Mouse (Mus musculus) urinary bladder, adult 18-20 months (tissue): ENCODE results near the gene Dapk1.
"Not testable (repeated sequence)": the region's sequence is repeated elsewhere in the genome, so short reads cannot be mapped to it uniquely, and the experiment has no call there.

Experiments used
- DNase-seq, 2 experiments: peaks; one replicate each; pipeline ENCODE4 v3.0.0; 2022; ENCODE audit warnings: low spot score in 2 of 2, mixed read lengths in 2 of 2

Gene Dapk1

DNA sequence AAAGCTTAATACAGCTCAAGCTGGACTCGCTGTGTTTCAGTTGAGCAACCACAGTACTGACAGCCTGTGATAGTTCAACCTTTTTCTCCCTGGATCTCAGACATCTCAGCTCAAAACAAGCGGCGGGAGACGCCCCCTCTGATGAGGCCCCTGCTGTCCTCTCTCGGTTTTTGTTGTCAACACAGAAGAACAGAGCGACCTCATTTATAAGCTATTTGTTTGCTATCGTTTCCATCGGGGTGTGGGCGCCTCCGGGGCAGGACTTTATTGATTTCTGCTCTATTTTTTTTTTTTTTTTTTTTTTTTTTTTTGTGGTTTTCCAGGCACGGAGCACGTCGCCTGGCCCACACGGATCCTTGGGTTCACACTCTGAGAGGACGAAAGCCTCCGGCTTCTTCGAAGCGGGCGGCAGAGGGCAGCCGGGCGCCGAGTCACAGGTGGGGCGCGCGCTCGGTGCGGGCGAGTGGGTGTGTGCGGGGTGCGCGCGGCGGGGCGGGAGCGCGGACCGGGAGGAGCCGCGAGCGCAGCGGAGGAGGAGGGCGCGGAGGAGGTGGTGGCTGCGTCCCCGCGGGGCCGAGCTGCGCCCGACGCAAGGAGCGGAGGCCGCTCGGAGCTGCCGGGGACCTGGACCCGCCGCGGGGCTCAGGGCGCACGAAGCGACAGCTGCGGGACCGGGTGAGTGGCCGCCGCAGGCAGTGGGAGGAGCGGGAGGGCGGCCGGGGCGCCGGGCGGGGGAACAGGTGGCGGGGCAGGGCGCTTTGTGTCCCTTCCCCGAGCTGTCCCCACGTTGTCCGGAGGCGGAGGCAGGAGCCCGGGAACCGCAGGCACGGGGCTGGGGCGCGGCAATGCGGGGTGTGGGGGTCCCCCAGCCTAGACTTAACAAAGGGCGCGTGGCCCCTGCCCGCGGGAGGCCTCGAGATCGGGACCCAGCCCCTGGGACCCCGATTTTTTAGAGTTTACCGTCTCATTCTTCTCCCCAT is at the start of gene Dapk1:
Gene Dapk1, plus strand, starts transcription at position 512 of the 980 bp plus-strand sequence.
- DNase-seq: peak; percentile 81 to 84

DNA sequence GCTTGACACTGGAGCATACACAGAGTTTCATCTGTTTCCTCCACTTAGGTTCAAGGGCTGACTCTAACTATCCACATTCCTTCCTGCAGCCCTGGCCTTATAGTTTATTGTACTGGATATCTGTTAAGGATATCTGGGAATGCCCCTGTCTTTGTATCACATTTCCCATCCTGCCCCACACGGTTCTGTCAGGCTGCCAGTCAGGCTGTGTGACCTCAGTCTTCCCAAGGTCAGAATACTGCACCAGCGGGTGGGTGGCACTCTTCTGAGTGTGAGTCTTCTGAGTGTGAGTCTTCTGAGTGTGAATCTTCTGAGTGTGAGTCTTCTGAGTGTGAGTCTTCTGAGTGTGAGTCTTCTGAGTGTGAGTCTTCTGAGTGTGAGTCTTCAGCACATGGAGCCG is 48.4 kb upstream of the Dapk1 start:
- no peak for DNase-seq

DNA sequence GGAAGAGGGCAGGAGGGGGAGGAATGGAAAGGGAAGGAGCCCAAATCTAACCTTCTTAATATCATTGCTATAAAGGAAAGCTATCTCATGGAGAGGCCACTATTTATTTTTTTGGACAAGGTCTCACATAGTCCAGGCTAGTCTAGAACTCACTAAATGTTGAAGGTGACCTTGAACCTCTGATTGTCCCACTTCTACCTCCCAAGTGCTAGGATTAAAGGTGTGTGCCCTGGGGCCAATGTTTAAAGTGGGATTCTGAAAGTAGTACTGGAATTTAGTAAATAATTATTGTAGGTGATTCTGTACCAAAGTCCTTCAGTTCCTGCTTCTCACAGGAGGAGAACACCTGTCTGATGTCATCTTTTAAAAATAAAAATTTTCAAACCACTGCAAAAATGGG is 45.3 kb upstream of the Dapk1 start:
- no peak for DNase-seq

DNA sequence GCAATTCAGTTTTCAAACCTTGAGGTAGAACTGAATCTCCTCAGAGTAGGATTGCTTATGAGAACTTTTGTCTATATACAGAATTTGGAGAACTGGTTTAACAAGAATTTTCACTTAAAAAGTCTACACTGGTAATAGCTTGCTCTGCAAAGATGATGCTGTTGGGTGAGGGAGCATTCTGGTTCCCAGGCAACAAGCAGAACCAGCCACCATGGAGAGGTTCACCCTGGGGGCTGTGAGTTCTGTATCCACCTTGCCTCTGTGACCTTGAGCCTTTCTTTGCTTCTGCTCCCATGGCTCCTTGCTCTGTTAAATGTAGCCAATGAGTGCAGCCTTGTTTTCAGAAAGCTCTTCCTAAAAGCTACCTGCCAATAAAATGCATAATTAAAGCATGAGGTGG is 44.8 kb upstream of the Dapk1 start:
- DNase-seq: no peak

DNA sequence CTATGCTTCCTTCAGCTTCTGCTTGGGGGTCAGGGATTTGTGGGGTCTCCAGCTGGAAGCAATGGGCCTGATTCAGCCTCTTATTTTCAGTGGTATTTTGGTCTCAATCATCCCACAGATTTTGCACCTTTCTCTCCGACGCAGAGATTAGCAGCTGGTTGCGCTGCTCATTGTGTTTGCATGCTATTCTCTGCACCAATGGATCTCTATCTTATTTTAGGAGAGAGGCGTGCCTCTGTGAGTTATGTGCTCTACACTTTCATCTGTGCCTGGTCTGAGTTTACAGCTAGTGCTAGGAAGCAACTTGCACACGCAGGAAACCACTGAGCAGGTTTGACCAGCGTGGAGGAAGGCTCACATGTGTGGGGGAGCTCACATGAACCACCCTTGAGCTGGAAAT is 37.4 kb upstream of the Dapk1 start:
- no peak for DNase-seq

DNA sequence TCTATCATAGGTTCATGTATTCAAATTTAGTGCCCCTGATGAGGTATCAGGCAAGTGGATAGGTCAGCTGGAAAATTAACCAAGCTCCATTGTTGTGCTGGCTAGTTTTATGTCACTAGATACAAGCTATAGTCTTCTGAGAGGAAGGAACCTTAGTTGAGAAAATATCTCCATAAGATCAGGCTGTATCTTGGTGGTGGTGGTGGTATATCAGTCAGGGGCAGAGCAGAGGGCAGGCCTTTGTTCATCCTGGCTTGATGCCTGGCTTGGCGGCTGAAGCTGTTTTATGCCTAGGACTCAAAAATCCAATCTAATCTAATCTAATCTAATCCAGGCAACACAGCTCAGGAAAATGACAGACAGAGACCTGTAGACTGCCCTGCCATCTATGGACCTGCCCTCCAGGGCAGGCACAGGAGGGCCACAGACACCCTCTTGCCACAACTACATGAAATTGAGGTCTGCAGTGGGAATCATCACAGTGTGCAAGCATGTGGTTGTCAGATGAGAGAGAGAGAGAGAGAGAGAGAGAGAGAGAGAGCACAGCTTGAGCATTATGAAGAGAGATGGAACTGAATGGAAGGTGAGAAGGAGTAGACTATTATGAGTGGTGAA is 32.7 kb upstream of the Dapk1 start:
- DNase-seq: no peak

DNA sequence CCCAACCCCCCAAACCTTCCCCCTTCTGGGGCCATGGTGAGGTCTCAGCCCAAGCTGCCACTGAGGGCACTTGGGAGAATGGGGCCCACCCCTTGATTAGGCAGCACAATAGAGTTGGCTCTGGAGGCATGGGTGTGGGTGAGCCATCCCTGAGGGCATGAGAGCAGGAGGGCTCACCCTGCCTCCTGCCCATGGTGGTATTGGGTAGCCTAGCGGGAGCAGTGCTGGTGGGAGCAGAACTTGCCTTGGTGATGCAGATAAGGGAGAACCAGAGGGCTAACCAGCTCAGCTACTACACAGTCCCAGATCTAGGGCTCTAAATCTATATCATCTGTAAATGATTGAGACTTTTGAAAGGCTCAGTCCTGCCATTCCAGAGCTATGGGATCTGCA is 32.2 kb upstream of the Dapk1 start:
- no peak for DNase-seq

DNA sequence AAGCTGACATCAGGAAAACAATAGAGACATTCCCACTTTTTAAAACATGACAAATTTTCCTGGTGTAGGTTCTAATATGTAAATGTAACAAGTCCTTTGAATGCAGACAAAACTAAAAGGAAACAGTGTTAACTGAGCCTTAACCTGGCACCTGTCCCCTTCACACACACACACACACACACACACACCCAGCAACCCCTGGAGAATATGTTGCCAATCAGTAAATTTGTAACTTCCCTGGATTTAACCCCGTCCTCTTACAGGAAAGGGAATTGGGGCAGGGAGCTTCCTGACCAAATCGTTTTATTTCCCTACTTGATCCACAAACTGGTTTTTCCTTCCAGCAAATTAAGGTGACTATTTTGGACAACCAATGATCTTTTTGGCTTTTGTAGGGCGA is 28.2 kb upstream of the Dapk1 start:
- DNase-seq: no peak

DNA sequence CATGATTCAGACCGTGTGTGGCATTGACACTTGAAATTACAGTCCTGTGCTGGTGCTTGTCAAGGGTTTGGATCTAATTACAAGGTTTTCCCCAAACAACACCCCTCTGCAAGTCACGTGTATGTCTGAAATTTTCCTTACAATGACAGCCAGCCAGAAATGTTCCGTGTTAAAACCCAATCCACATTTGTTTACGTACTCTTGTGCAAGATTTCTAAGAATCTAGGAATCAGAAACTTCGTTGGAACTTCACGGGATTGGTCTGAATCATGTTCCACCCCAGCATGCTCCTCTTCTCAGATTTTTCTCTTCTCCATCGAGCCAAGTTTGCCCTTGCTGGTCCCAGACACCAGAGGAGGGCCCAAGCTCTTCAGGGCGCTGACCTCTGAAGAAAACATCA is 27.8 kb upstream of the Dapk1 start:
- no peak for DNase-seq

DNA sequence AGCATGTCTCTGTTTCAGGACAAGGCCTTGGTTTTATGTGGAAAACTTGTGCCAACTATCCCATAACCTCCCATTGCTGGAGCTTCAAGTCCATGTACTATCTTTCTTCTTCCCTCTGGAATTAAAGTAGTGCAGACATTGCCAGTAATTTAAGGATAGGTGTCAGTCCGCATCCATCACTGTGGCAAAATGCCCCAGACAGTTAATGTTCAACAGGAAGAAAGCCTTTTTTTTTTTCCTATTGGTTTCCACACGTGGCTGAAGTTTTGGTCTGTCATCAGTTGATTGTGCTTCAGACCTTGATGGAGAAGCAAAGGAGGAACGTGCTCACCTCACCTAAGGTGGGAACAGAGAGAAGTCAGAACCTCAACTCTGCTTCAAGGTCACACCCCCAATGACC is 23.2 kb upstream of the Dapk1 start:
- no peak for DNase-seq

DNA sequence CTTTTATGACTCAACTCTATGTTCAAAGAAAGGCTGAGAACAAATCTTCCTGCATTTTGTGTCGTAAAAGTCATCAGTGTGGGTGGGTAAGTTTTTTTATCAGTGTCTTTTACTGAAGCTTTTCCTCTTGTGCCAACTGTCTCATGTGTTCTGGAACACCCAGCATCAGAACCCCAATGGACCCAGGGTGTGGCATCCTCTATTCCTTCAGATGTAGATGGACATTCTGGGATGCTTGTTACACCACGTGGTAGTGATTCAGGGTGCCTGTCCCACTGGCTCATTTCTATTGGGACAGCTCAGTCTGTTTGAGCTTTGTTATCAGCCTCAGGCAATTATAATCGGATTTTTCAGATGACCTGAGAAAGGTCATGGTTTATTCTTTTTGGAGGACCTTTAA is 6.9 kb upstream of the Dapk1 start:
- DNase-seq: peak in 1 of 2 experiments; percentile 33

DNA sequence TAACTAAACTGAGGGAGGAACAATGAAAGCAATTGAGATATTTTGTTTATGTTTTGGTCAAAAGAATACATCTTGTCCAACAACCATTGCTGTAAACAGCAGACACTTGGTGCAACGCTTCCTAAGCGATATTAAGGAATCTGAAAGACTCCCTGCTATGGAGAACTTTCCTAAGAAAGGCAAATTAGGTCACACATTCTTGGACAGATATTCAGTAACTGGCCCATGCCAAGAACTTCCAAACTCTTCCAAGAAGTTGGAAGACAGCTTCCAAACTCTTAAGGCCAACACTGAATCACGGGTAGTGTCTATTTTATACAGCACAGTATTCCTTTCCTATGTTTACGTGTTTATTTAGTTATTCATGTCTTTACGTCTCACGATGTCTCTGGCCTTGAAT is 6.2 kb upstream of the Dapk1 start:
- no peak for DNase-seq

DNA sequence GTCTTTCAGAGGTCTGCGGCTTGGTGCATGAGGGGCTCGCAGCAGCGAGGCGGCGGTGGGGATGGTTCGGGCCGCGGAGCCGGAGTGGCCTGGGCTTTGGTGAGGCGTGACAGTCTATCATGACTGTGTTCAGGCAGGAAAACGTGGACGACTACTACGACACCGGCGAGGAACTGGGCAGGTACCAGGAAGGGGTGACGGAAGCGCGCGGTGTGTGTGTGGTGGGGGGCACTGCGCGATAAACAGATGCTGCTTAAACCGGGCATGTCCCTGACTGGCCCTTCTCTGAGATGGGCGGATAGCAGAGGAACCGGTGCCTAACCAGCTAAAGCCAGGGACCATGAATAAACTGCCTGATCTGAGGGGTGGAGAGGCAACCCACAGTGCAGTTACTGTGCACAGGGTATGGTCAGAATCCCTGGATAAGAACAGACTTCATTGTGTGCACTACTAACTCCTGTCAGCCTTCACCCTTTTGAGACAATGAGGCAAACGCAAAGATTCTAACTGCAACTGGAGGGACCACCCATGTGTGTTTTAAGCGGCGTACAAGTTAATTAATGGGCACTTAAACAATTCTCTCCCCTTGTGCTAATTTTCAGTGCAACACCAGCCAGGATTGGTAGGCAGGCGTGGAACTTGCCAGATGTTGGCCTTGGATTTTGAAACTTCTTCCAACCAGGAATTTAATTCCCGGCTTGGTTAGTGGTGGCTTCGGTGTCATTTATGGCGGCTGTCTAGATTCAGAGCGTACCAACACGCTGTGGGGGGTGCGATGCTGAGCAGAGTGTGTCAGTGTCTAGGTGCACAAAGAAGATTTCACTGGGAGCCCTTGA is 887 bp downstream of the Dapk1 start:
- peak; percentile 27 to 52 for DNase-seq

DNA sequence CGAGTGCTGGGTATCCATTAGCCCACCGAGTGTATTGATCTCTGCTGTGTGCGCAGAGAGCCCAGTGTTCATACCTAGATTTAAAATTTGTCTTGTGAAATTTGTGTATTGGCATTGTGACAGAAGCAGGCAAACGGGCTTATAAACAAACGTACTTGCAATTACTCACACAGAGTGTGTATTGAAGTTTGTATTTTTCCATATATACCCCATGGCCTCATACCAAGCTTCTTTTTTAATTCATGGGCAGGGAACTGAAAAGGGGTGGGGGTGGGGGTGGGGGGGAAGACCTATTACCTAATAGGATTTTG is 1.5 kb downstream of the Dapk1 start:
- no peak for DNase-seq

DNA sequence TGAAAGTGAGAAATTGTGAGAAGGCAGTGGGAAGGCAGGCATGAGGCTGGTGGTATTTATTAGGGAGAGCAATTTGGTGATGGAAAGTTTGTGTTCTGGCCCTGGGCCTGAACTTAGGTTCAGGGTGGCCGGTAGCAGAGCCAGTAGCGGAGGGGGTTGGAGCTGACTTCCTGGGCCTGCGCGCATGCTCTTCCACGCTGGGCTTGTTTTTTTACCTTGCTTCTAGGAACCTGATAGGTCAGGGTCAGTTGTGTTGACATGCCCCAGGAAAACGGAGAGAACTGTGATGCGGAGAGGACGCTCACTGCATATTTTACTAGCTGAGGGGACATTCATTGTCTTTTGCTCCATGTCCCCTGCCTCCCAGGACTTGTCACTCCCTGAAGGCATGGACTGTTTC is 5.7 kb downstream of the Dapk1 start:
- no peak for DNase-seq

DNA sequence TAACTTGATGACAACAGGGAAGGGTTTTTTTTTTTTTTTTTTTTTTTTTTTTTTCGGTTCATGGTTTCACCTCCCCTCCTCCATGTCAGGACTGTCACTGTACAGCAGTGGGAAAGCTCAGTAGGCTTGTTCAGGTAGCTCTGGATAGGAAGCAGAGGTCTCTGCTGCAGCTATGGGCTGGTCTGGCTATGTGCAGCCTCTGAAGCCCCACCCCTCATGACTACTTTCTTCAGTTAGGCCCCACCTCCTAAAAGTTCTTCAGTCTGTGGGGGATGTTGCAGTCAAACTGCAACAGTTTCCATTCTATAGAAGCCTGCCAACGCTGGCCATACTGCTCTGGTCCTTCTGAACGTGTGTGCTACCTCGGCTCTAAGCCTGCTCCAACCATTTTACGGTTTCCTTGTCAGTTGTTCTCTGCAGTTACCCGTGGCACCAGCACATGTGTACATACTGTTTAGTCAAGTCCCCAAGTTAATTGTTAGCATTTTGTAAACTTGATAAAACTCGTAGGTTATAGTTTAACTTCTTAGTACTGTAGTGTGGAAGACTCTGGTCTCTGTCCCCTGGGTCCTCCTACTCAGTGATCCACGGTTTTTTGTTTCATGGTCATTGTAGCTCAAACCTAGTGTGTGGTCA is 6.8 kb downstream of the Dapk1 start:
- DNase-seq: no peak

DNA sequence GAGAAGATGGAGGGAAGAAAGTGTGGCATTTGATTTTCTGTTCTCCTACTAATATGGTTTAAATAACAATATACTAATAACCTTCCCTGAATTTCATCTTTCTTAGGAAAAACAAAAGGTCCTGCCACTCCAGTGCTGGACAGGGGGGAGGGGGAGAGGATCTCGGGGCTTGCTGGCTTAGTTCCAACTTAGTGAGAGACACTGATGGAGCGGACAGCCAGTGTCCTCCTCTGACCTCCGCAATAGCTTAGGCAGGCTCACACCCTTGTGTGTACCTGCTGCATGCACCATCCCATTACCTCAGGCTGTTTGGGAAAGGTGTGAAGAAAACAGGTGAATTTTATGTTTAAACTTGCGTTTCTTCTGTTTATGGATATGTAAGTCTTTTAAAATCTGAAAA is 7.5 kb downstream of the Dapk1 start:
- no peak for DNase-seq

DNA sequence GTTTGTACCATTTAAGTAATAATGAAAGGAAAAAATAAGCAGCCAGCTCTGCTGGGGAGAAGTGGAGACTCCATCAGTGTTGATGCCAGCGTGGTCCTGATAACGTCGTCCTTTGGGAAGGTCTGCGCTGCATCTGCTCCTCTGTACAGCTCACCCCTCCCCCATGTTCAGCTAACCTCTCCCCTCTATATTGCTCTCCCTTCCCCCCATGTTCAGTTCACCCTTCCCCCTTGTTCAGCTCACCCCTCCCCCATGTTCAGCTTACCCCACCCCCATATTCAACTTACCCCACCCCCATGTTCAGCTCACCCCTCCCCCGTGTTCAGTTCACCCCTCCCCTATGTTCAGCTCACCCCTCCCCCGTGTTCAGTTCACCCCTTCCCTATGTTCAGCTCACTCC is 8.8 kb downstream of the Dapk1 start:
- no peak for DNase-seq

DNA sequence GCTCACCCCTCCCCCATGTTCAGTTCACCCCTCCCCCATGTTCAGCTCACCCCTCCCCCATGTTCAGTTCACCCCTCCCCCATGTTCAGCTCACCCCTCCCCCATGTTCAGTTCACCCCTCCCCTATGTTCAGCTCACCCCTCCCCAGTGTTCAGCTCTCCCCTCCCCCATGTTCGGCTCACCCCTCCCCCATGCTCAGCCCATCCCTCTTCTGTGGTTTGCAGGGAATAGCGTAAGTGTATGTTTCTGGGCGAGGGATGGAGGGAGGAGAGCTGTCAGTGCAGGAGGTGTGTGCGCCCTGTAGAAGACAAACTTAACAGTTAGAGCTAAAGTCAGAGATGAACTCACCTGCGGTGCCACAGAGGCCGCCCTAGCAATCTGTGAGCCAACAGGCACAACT is 9.2 kb downstream of the Dapk1 start:
- not testable (repeated sequence) for DNase-seq

DNA sequence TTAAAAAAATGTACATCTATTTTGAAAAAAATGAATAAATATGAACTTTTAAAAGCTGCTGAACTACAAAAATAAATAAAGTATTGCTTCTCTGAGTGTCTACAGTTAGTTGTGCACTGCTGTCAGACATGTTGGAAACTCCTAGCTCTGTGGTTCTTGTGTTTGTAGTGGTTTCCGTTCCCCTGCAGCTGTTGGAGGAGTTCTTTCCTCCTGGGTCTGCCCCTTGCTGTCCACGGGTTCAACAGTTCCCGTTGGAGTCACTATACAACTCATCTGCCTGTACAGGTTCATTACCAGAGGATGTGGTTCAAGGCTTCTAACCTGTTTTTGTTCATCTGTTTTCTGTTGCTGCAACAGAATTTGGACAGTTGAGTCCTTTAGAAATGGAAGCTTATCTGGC is 10.4 kb downstream of the Dapk1 start:
- no peak for DNase-seq

DNA sequence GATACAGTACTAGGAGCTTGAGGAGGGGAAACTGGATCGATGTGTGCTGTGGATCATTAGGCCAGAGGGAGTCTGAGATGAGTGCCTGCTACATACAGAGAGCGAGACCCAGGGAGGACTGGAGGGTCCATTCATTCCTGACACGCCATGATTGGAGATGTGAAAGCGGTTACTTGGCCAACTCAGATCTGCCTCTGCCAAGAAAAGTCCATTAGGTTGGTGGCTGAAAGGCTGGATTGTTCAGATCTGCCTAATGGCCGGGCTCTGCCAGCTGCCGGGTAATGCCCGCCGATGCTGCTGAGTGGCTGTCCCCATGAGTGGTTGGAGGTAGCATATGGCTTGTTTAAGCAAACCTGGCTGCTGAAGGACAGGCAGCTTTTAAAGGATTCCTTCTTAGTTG is 12.4 kb downstream of the Dapk1 start:
- DNase-seq: no peak

DNA sequence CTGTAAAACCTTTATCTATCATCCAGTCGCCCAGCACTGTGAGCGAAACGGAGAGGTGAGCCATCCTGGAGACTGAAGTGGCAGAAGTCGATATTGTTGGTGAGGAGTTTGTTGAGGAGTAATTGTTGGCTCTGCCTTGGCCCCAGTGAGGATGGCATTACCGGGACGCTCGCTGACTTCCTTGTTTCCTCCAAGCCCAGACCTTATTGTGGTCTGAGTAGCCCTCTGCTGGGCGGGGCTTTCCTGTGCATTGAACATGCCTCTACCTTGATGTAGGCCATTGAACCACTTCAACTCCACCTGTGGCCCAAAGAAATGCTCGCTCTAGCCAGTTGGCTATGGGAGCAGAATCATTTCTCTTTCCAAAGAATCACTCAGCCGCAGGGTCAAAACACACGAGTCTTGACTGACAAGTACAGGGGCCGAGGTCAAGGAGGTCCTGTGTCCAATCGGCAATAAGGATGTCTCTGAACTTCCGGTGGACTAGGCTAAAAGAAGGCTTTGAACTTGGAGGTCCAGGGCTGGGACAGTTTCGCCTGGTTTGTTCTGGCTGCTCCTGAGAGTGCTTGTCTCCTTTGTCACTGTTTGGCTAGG is 13.4 kb downstream of the Dapk1 start:
- no peak for DNase-seq
